Mouse (Mus musculus) megakaryocyte progenitor cell, adult 5-6 weeks (primary cell): ENCODE measurements around the gene Nlrx1. TPM values are rescaled to one million over a fixed set of nuclear protein-coding genes. Genes with fewer than 3 reads are reported as not detected.

Experiments
- ATAC-seq: replicated peaks from 2 replicates; pipeline ENCODE4 v1.8.0; 2016; ENCODE audit warnings: mild to moderate bottlenecking, moderate TSS enrichment, inconsistent platforms; ENCODE audit not compliant: poor library complexity
- total RNA-seq, 2 experiments: library from RNA; stranded (forward) in 1 of 2; stranded (reverse) in 1 of 2; fragments of 157-497, 149-512 nt in 1 of 2; fragments of 200-1000 nt in 1 of 2; gene quantifications; 2 replicates each; pipeline versions ENCODE4 v1.2.3 to v1.2.4; 2015 to 2017

Gene Nlrx1
- total RNA-seq, 2 experiments from 2014 or later, result 4.1 to 8.3 TPM

- ATAC-seq, result no peak
Measured at GRCm38 (mm10) chr9:44237128-44237527, 31.3 kb downstream of the Nlrx1 start.

- ATAC-seq, result no peak
Measured at GRCm38 (mm10) chr9:44236601-44237000, 31.8 kb downstream of the Nlrx1 start.

GRCm38 (mm10) chr9:44234479-44235427 is 33.6 kb downstream of the Nlrx1 start:
- ATAC-seq, result peak; percentile 54

GRCm38 (mm10) chr9:44233802-44234478 is 34.5 kb downstream of the Nlrx1 start, which contains the start of gene Cbl:
Gene Cbl (minus strand): TSS chr9:44234049.
- peak; percentile 85 for ATAC-seq

- peak; percentile 22 for ATAC-seq
Measured at GRCm38 (mm10) chr9:44233021-44233801, 35.2 kb downstream of the Nlrx1 start.

GRCm38 (mm10) chr9:44231609-44232008 is 36.8 kb downstream of the Nlrx1 start:
- no peak for ATAC-seq

GRCm38 (mm10) chr9:44225993-44226392 is 42.4 kb downstream of the Nlrx1 start:
- ATAC-seq, result peak; percentile 34

- peak; percentile 88 for ATAC-seq
Measured at GRCm38 (mm10) chr9:44213538-44213937, 54.9 kb downstream of the Nlrx1 start.

- no peak for ATAC-seq
Measured at GRCm38 (mm10) chr9:44212406-44212805, 56.0 kb downstream of the Nlrx1 start.

- no peak for ATAC-seq
Measured at GRCm38 (mm10) chr9:44209416-44209815, 59.0 kb downstream of the Nlrx1 start.

GRCm38 (mm10) chr9:44207840-44208239 is 60.6 kb downstream of the Nlrx1 start:
- no peak for ATAC-seq

Other genes with a start within 250 kb of the Nlrx1 start
- 0.32 and 1.1 TPM in 2 replicates for gene Thy1, start 225.2 kb downstream of the Nlrx1 start, total RNA-seq (2015)
- 0.21 and 1.2 TPM in 2 replicates for gene Thy1, start 225.2 kb downstream of the Nlrx1 start, total RNA-seq (2017)
- gene Usp2, start 201.6 kb downstream of the Nlrx1 start, total RNA-seq (2015), result 5.5 and 16.4 TPM in 2 replicates
- 2.5 and 5.3 TPM in 2 replicates for gene Usp2, start 201.6 kb downstream of the Nlrx1 start, total RNA-seq (2017)
- gene Mfrp, start 166.9 kb downstream of the Nlrx1 start, total RNA-seq (2015), result not detected in 2 replicates
- 0.12 TPM in 1 of 2 replicates, not detected in the other for gene Mfrp, start 166.9 kb downstream of the Nlrx1 start, total RNA-seq (2017)
- not detected in 2 replicates for gene C1qtnf5, start 161.4 kb downstream of the Nlrx1 start, total RNA-seq (2015)
- gene C1qtnf5, start 161.4 kb downstream of the Nlrx1 start, total RNA-seq (2017), result not detected in 2 replicates
- gene Gm49380, start 155.1 kb downstream of the Nlrx1 start, total RNA-seq (2015), result not detected in 2 replicates
- gene Gm49380, start 155.1 kb downstream of the Nlrx1 start, total RNA-seq (2017), result not detected in 2 replicates
- gene Rnf26, start 155.1 kb downstream of the Nlrx1 start, total RNA-seq (2015), result 47.7 and 59.6 TPM in 2 replicates
- 19.1 and 21.2 TPM in 2 replicates for gene Rnf26, start 155.1 kb downstream of the Nlrx1 start, total RNA-seq (2017)
- 0.12 TPM in 1 of 2 replicates, not detected in the other for gene Mcam, start 134.1 kb downstream of the Nlrx1 start, total RNA-seq (2015)
- 0.14 TPM in 1 of 2 replicates, not detected in the other for gene Mcam, start 134.1 kb downstream of the Nlrx1 start, total RNA-seq (2017)
- 106 and 109 TPM in 2 replicates for gene Cbl, start 34.5 kb downstream of the Nlrx1 start, total RNA-seq (2015)
- 28.9 and 45.7 TPM in 2 replicates for gene Cbl, start 34.5 kb downstream of the Nlrx1 start, total RNA-seq (2017)
- not detected in 2 replicates for gene Ccdc153, start 27.9 kb downstream of the Nlrx1 start, total RNA-seq (2015)
- not detected in 2 replicates for gene Ccdc153, start 27.9 kb downstream of the Nlrx1 start, total RNA-seq (2017)
- gene Pdzd3, start 17.1 kb downstream of the Nlrx1 start, total RNA-seq (2015), result 0.35 and 0.54 TPM in 2 replicates
- not detected in 2 replicates for gene Pdzd3, start 17.1 kb downstream of the Nlrx1 start, total RNA-seq (2017)
- 3.9 and 7.4 TPM in 2 replicates for gene Abcg4, start 20.0 kb upstream of the Nlrx1 start, total RNA-seq (2015)
- 1.6 and 2.5 TPM in 2 replicates for gene Abcg4, start 20.0 kb upstream of the Nlrx1 start, total RNA-seq (2017)
- 13.4 and 17.6 TPM in 2 replicates for gene Hinfp, start 37.1 kb upstream of the Nlrx1 start, total RNA-seq (2015)
- gene Hinfp, start 37.1 kb upstream of the Nlrx1 start, total RNA-seq (2017), result 17.4 and 20.4 TPM in 2 replicates
- 3.9 and 13.2 TPM in 2 replicates for gene C2cd2l, start 51.7 kb upstream of the Nlrx1 start, total RNA-seq (2015)
- gene C2cd2l, start 51.7 kb upstream of the Nlrx1 start, total RNA-seq (2017), result 2.4 and 5.3 TPM in 2 replicates
- gene Dpagt1, start 57.4 kb upstream of the Nlrx1 start, total RNA-seq (2015), result 50.3 and 54.8 TPM in 2 replicates
- gene Dpagt1, start 57.4 kb upstream of the Nlrx1 start, total RNA-seq (2017), result 18.9 and 21.0 TPM in 2 replicates
- 109 and 111 TPM in 2 replicates for gene H2afx, start 66.1 kb upstream of the Nlrx1 start, total RNA-seq (2015)
- gene H2afx, start 66.1 kb upstream of the Nlrx1 start, total RNA-seq (2017), result 270 and 329 TPM in 2 replicates
- gene Hmbs, start 75.6 kb upstream of the Nlrx1 start, total RNA-seq (2015), result 123 and 124 TPM in 2 replicates
- 46.4 and 55.8 TPM in 2 replicates for gene Hmbs, start 75.6 kb upstream of the Nlrx1 start, total RNA-seq (2017)
- gene Vps11, start 93.1 kb upstream of the Nlrx1 start, total RNA-seq (2015), result 11.9 and 13.0 TPM in 2 replicates
- 18.7 and 21.3 TPM in 2 replicates for gene Vps11, start 93.1 kb upstream of the Nlrx1 start, total RNA-seq (2017)
- gene Hyou1, start 110.9 kb upstream of the Nlrx1 start, total RNA-seq (2015), result 90.9 and 104 TPM in 2 replicates
- 172 and 175 TPM in 2 replicates for gene Hyou1, start 110.9 kb upstream of the Nlrx1 start, total RNA-seq (2017)
- gene Slc37a4, start 128.3 kb upstream of the Nlrx1 start, total RNA-seq (2015), result 28.8 and 30.6 TPM in 2 replicates
- gene Slc37a4, start 128.3 kb upstream of the Nlrx1 start, total RNA-seq (2017), result 24.9 and 40.9 TPM in 2 replicates
- gene Rps25, start 138.5 kb upstream of the Nlrx1 start, total RNA-seq (2015), result 3,273 and 3,407 TPM in 2 replicates
- gene Rps25, start 138.5 kb upstream of the Nlrx1 start, total RNA-seq (2017), result 2,047 and 2,155 TPM in 2 replicates
- 88.4 and 90.5 TPM in 2 replicates for gene Trappc4, start 139.0 kb upstream of the Nlrx1 start, total RNA-seq (2015)
- 25.6 and 26.0 TPM in 2 replicates for gene Trappc4, start 139.0 kb upstream of the Nlrx1 start, total RNA-seq (2017)
- 28.0 and 33.1 TPM in 2 replicates for gene Ccdc84, start 150.0 kb upstream of the Nlrx1 start, total RNA-seq (2015)
- gene Ccdc84, start 150.0 kb upstream of the Nlrx1 start, total RNA-seq (2017), result 26.4 and 26.7 TPM in 2 replicates
- gene Foxr1, start 172.5 kb upstream of the Nlrx1 start, total RNA-seq (2015), result not detected in 2 replicates
- not detected in 2 replicates for gene Foxr1, start 172.5 kb upstream of the Nlrx1 start, total RNA-seq (2017)
- not detected in 2 replicates for gene Upk2, start 186.4 kb upstream of the Nlrx1 start, total RNA-seq (2015)
- gene Upk2, start 186.4 kb upstream of the Nlrx1 start, total RNA-seq (2017), result not detected in 2 replicates
- 4.3 and 4.5 TPM in 2 replicates for gene Bcl9l, start 214.2 kb upstream of the Nlrx1 start, total RNA-seq (2015)
- 1.6 and 1.8 TPM in 2 replicates for gene Bcl9l, start 214.2 kb upstream of the Nlrx1 start, total RNA-seq (2017)